Mouse (Mus musculus) CH12.LX (cell line): ENCODE data around the gene Cep170b. TPM values are rescaled to one million over a fixed set of nuclear protein-coding genes. Genes with fewer than 3 reads are reported as not detected.

Source experiments
- DNase-seq: peaks from one replicate; pipeline ENCODE4 v3.0.0-alpha.2; 2013; ENCODE audit errors: extremely low read depth
- H3K27ac ChIP-seq: 2 replicates; pipeline ENCODE4 v1.5.1; 2012; ENCODE audit warnings: low read depth, mild to moderate bottlenecking, control low read depth, moderate library complexity; ENCODE audit not compliant: insufficient read depth
- H3K27me3 ChIP-seq: replicated peaks from 2 replicates; pipeline ENCODE3; 2012; ENCODE audit warnings: inconsistent platforms
- H3K36me3 ChIP-seq, 2 experiments: replicated peaks in 1 of 2; 2 replicates each; pipeline versions ENCODE3 to v1.6.1; 2012; ENCODE audit warnings: inconsistent platforms in 1 of 2, low read length in 1 of 2, mild to moderate bottlenecking in 1 of 2, mixed read lengths in 1 of 2, moderate library complexity in 1 of 2; ENCODE audit not compliant: control insufficient read depth in 1 of 2, insufficient read depth in 1 of 2
- H3K4me1 ChIP-seq, 2 experiments: 2 replicates each; pipeline ENCODE4 v1.6.1; 2012; ENCODE audit warnings: inconsistent platforms in 1 of 2, moderate library complexity in 1 of 2; ENCODE audit not compliant: insufficient read depth in 2 of 2, control insufficient read depth in 1 of 2
- H3K4me2 ChIP-seq: 2 replicates; pipeline ENCODE4 v1.6.1; 2012; ENCODE audit warnings: low read depth, mild to moderate bottlenecking, control low read depth; ENCODE audit not compliant: poor library complexity, insufficient read depth, severe bottlenecking
- H3K4me3 ChIP-seq, 3 experiments: fragments of 150-350 bp in 1 of 3; sonication (generic) in 1 of 3; replicated peaks in 1 of 3; 2 replicates each; pipeline versions ENCODE3 to v1.5.1; 2011 to 2012; ENCODE audit warnings: low read depth in 2 of 3, low read length in 2 of 3, mild to moderate bottlenecking in 2 of 3, moderate library complexity in 2 of 3, control low read depth in 1 of 3, improper control_type of control experiment in 1 of 3, inconsistent platforms in 1 of 3, mixed read lengths in 1 of 3; ENCODE audit not compliant: poor library complexity in 1 of 3
- H3K79me2 ChIP-seq: replicated peaks from 2 replicates; pipeline ENCODE4 v1.6.1; 2012; ENCODE audit warnings: mild to moderate bottlenecking, moderate library complexity; ENCODE audit not compliant: control insufficient read depth, poor library complexity, insufficient read depth, severe bottlenecking; ENCODE audit errors: extremely low read depth
- H3K9ac ChIP-seq: 2 replicates; pipeline ENCODE4 v1.6.1; 2012; ENCODE audit warnings: low read depth, mild to moderate bottlenecking, control low read depth, moderate library complexity; ENCODE audit not compliant: insufficient read depth
- H3K9me3 ChIP-seq: replicated peaks from 2 replicates; pipeline ENCODE3; 2012; ENCODE audit warnings: low read length, inconsistent platforms, mixed read lengths
- CTCF ChIP-seq, 2 experiments: IDR thresholded peaks in 1 of 2; conservative IDR thresholded peaks in 1 of 2; 2 replicates each; pipeline ENCODE4 v1.5.1; 2011 to 2012; ENCODE audit warnings: low read depth in 2 of 2, low read length in 2 of 2, improper control_type of control experiment in 1 of 2, inconsistent platforms in 1 of 2, mild to moderate bottlenecking in 1 of 2, moderate library complexity in 1 of 2
- EP300 ChIP-seq: IDR thresholded peaks from 2 replicates; pipeline ENCODE4 v1.6.1; 2011; ENCODE audit warnings: low read length, improper control_type of control experiment
- GABPA ChIP-seq: IDR thresholded peaks from 2 replicates; pipeline ENCODE4 v1.6.1; 2012; ENCODE audit warnings: low read depth, low read length, improper control_type of control experiment, inconsistent platforms; ENCODE audit not compliant: insufficient replicate concordance
- HCFC1 ChIP-seq: IDR thresholded peaks from 2 replicates; pipeline ENCODE4 v1.6.1; 2012; ENCODE audit warnings: low read depth, mild to moderate bottlenecking, inconsistent platforms, low read length, improper control_type of control experiment
- IRF4 ChIP-seq: IDR thresholded peaks from 2 replicates; pipeline ENCODE4 v1.6.1; 2014; ENCODE audit warnings: low read depth, mild to moderate bottlenecking, inconsistent platforms, low read length, improper control_type of control experiment
- JUND ChIP-seq: conservative IDR thresholded peaks from 2 replicates; pipeline ENCODE4 v1.6.1; 2011; ENCODE audit warnings: low read depth, low read length, improper control_type of control experiment
- MAFK ChIP-seq: IDR thresholded peaks from 2 replicates; pipeline ENCODE4 v1.6.1; 2011; ENCODE audit warnings: low read length, improper control_type of control experiment; ENCODE audit not compliant: insufficient replicate concordance
- MEF2A ChIP-seq: IDR thresholded peaks from 2 replicates; pipeline ENCODE4 v1.6.1; 2014; ENCODE audit warnings: low read depth, mild to moderate bottlenecking, inconsistent platforms, low read length, improper control_type of control experiment, borderline replicate concordance
- MXI1 ChIP-seq: IDR thresholded peaks from 2 replicates; pipeline ENCODE4 v1.6.1; 2011; ENCODE audit warnings: mild to moderate bottlenecking, low read depth, low read length, improper control_type of control experiment
- NELFE ChIP-seq: IDR thresholded peaks from 2 replicates; pipeline ENCODE4 v1.6.1; 2011; ENCODE audit warnings: low read depth, low read length, improper control_type of control experiment
- PAX5 ChIP-seq: IDR thresholded peaks from 2 replicates; pipeline ENCODE4 v1.6.1; 2012; ENCODE audit warnings: low read length, inconsistent platforms, mixed read lengths
- RAD21 ChIP-seq: IDR thresholded peaks from 2 replicates; pipeline ENCODE4 v1.6.1; 2011; ENCODE audit warnings: low read depth, mild to moderate bottlenecking, low read length, improper control_type of control experiment, moderate library complexity
- RCOR1 ChIP-seq: conservative IDR thresholded peaks from 2 replicates; pipeline ENCODE4 v1.6.1; 2012; ENCODE audit warnings: low read depth, mild to moderate bottlenecking, inconsistent platforms, low read length, improper control_type of control experiment
- SMC3 ChIP-seq: IDR thresholded peaks from 2 replicates; pipeline ENCODE4 v1.6.1; 2011; ENCODE audit warnings: low read depth, low read length, improper control_type of control experiment
- TCF12 ChIP-seq: IDR thresholded peaks from 2 replicates; pipeline ENCODE4 v1.6.1; 2014; ENCODE audit warnings: low read depth, mild to moderate bottlenecking, inconsistent platforms, low read length, improper control_type of control experiment
- UBTF ChIP-seq: IDR thresholded peaks from 2 replicates; pipeline ENCODE4 v1.6.1; 2012; ENCODE audit warnings: low read depth, mild to moderate bottlenecking, inconsistent platforms, low read length, improper control_type of control experiment, moderate library complexity
- USF2 ChIP-seq: conservative IDR thresholded peaks from 2 replicates; pipeline ENCODE4 v1.6.1; 2011; ENCODE audit warnings: low read depth, low read length, improper control_type of control experiment
- ZC3H11A ChIP-seq: IDR thresholded peaks from 2 replicates; pipeline ENCODE4 v1.6.1; 2012; ENCODE audit warnings: low read depth, mild to moderate bottlenecking, inconsistent platforms, low read length, improper control_type of control experiment
- ZNF384 ChIP-seq: IDR thresholded peaks from 2 replicates; pipeline ENCODE4 v1.6.1; 2012; ENCODE audit warnings: low read depth, low read length, improper control_type of control experiment, inconsistent platforms
- dilution Hi-C: fragments of 300-500 bp; cut with MboI; formaldehyde crosslinking; loops from 2 replicates; pipeline ENCODE4 v1.14.3; 2020; ENCODE audit warnings: low sequenced_read_pairs; ENCODE audit not compliant: extremely low pct_unique_long_range_greater_than_20kb, extremely low pct_ligation_motif_present
- in situ Hi-C: fragments of 300-500 bp; cut with MboI; formaldehyde crosslinking; loops from 3 replicates; pipeline ENCODE4 v1.14.3; 2019; ENCODE audit warnings: low sequenced_read_pairs, low pct_ligation_motif_present, low pct_unique_long_range_greater_than_20kb, mixed read lengths
- polyA plus RNA-seq: library from polyadenylated mRNA; unstranded; fragments of >175 nt; gene quantifications from 2 replicates; pipeline ENCODE4 v1.2.1, GENCODE M21; 2012; ENCODE audit warnings: low read depth; ENCODE audit not compliant: insufficient read length
- total RNA-seq, 2 experiments: library from RNA; depleted of rRNA; stranded (reverse); fragments of 300-350 nt in 1 of 2; fragments of >200 nt in 1 of 2; gene quantifications; 2 replicates each; pipeline ENCODE4 v1.2.3; 2012 to 2014

Cep170b gene
- total and polyA plus RNA-seq, 3 experiments, result 39.1 to 63.1 (median 48.1) TPM

DNA sequence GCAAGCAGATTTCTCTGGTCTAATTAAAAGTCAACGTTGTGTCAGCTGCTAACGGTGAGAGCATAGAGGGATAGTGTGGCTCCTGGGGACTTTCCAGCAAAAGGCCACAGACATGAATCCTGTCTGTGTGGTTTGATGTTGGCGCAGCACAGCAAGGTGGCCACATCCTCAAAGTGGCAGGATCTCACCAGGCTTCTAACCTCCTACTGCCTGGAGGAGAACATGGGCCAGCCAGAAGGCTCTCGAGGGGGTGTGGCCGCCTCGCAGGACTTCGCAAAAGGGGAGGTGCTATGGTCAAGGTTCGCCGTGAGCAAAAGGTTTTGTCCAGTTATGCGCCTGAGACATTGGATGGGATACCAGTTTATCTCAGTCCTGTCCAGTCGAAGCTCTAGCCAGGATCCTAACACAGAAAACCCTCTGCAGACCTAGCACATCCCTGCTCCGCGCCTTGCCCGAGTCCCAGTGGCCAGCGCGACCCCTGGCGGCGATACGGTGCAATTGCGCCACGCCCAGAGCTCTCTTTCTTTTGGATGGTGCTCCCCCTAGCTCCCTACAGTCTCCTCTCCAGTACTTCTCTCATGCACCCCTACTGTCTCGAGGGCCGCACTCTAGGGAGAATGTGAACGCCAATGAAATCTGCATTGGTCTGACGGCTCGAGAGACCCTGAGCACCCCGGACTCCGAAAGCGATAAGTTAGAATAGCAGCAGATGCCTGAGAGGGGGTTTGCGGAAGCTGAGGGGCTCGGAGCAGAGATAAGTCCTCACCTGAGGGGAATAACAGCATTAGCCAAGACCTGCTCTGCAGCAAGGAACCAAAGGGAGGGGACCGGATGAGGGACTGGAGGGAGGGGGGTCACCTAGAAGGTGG, 13.3 kb upstream of the Cep170b start:
- peak overlapping the region; percentile 25 for H3K4me2 ChIP-seq
- peaks cover 9 to 28% of the 10 kb centered on the region in 2 experiments for H3K4me1 ChIP-seq
- H3K9ac ChIP-seq, result no peak overlapping the region
- peaks cover 13% of the 10 kb centered on the region for H3K9me3 ChIP-seq
- dilution Hi-C loops, result no loop called here
- in situ Hi-C loops, result loop anchor here (5.0 to 10.0 kb wide), 2 partner anchors 50 to 152 kb away; no protein-coding TSS in a partner anchor
- DNase-seq, result peak; percentile 78
- H3K79me2 ChIP-seq, result no peaks in the 10 kb centered on the region
- no peak overlapping the region for H3K27ac ChIP-seq
- peak; percentile 89 for TF ChIP-seq SMC3
- peak; percentile 13; the same call in 1 of the 2 replicates for TF ChIP-seq IRF4
- TF ChIP-seq NELFE, result peak; percentile 45; the same call in 1 of the 2 replicates
- TF ChIP-seq MEF2A, result 0 out of 2 replicates have a peak, but pooled peaks have one; percentile 15
- TF ChIP-seq ZC3H11A, result peak; percentile 28; the same call in 1 of the 2 replicates
- TF ChIP-seq GABPA, result no peak
- no peak for TF ChIP-seq JUND
- no peak for TF ChIP-seq HCFC1
- peak; percentile 80 to 100 for TF ChIP-seq CTCF (conservative IDR thresholded peaks at IDR 0.05 in 1 of 2, IDR thresholded peaks at IDR 0.05 in 1 of 2; ENCODE audit: low read depth in 2 of 2, low read length in 2 of 2)
- peak; percentile 72 for TF ChIP-seq RAD21
- no peak for TF ChIP-seq MAFK
- H3K27me3 ChIP-seq, result peaks cover 36% of the 10 kb centered on the region
- H3K4me3 ChIP-seq, result peak overlapping the region in 1 of 3 experiments; percentile 14
- no peaks in the 10 kb centered on the region for H3K36me3 ChIP-seq

DNA sequence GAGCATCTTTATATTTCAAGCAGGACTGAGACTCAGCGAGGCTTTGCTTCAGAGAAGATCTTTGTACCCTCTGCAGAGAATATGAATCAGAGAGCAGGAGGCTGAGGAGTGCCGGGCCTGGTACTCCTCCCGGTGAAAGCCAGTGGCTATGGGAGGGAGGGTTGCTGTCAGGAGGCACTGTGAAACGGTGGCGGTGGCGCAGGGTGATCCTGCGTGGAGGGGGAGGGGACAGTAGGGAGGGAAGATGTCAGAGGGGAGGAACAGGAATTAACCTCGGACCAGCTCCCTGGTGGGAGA, 12.7 kb upstream of the Cep170b start:
- H3K27me3 ChIP-seq, result peaks cover 36% of the 10 kb centered on the region
- no peak overlapping the region for H3K9ac ChIP-seq
- H3K4me3 ChIP-seq, result no peak overlapping the region
- peaks cover 13% of the 10 kb centered on the region for H3K9me3 ChIP-seq
- H3K36me3 ChIP-seq, result no peaks in the 10 kb centered on the region
- dilution Hi-C loops (no loop called here), in situ Hi-C loops (loop anchor here (5.0 to 10.0 kb wide), 2 partner anchors 50 to 153 kb away; no protein-coding TSS in a partner anchor)
- H3K4me2 ChIP-seq, result no peak overlapping the region
- no peak overlapping the region for H3K27ac ChIP-seq
- H3K79me2 ChIP-seq, result no peaks in the 10 kb centered on the region
- no peak for DNase-seq
- peaks cover 4 to 22% of the 10 kb centered on the region in 2 experiments for H3K4me1 ChIP-seq
- TF ChIP-seq ZNF384, result no peak
- no peak for TF ChIP-seq EP300
- TF ChIP-seq JUND, result no peak
- no peak for TF ChIP-seq USF2
- no peak for TF ChIP-seq UBTF
- no peak for TF ChIP-seq RCOR1
- no peak for TF ChIP-seq IRF4
- TF ChIP-seq MXI1, result no peak
- TF ChIP-seq ZC3H11A, result no peak
- no peak for TF ChIP-seq NELFE
- no peak for TF ChIP-seq TCF12
- TF ChIP-seq PAX5, result no peak
- no peak for TF ChIP-seq HCFC1
- TF ChIP-seq, all 38 proteins: peak for 0
